Mouse (Mus musculus): ENCODE results near the gene Glb1. TPM values are rescaled to one million over a fixed set of nuclear protein-coding genes. Genes with fewer than 3 reads are reported as not detected.
"Not testable (repeated sequence)": the region's sequence is repeated elsewhere in the genome, so short reads cannot be mapped to it uniquely, and the experiment has no call there.

Gene Glb1
- total and polyA plus RNA-seq, 3 experiments = 7.0 to 15.7 TPM; not detected in 1

DNA sequence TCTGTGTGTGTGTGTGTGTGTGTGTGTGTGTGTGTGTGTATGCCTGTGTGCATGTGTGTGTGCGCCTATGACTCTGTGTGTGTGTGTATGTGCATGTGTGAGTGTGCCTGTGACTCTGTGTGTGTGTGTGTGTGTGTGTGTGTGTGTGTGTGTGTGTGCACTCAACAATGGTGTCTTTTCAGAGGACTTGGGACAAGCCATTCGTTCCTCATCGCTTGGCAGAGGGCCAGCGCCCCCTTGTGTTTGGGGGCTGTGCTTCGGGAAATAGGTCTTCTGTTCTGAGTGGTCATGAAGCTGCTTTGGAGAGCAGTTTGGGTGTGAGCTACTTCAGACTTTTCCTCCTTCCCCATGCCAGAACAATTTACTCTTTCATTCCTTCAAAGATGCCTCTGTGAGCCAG, 29.2 kb upstream of the Glb1 start:
- H3K27me3 ChIP-seq (ENCODE audit: control insufficient read depth in 1 of 2, insufficient read depth in 2 of 2, low read length in 2 of 2) = not testable (repeated sequence)
- peak in 2 of 3 experiments; percentile 8 to 39; a peak in 2 of 6 replicates for TF ChIP-seq CTCF (IDR thresholded peaks at IDR 0.05 in 2 of 3, conservative IDR thresholded peaks at IDR 0.05 in 1 of 3; ENCODE audit: control insufficient read depth in 1 of 3, insufficient read depth in 1 of 3, low read depth in 2 of 3, low read length in 3 of 3, poor library complexity in 1 of 3, severe bottlenecking in 1 of 3)
- DNase-seq (ENCODE audit: low read depth, low spot score) = peak; percentile 42

GRCm38 (mm10) chr9:114375276-114375962, 25.5 kb upstream of the Glb1 start:
- no peaks in the 10 kb centered on the region for H3K79me2 ChIP-seq (ENCODE audit: control insufficient read depth, insufficient read depth, low read length, poor library complexity)
- H3K4me3 ChIP-seq (ENCODE audit: control insufficient read depth in 1 of 2, insufficient read depth in 1 of 2, low read depth in 2 of 2, low read length in 2 of 2) = no peak overlapping the region
- peak overlapping the region; percentile 70 for H3K27ac ChIP-seq (ENCODE audit: control insufficient read depth, low read depth, low read length)
- H3K9me3 ChIP-seq (replicated peaks; ENCODE audit: insufficient read depth, low read length) = no peaks in the 10 kb centered on the region
- H3K9ac ChIP-seq (ENCODE audit: control insufficient read depth, low read depth, low read length, poor library complexity, severe bottlenecking) = no peak overlapping the region
- TF ChIP-seq MAX (IDR thresholded peaks at IDR 0.05; ENCODE audit: low read length) (no peak), USF1 (IDR thresholded peaks at IDR 0.05; ENCODE audit: low read depth, low read length) (peak; percentile 76)
- no peaks in the 10 kb centered on the region for H3K27me3 ChIP-seq (ENCODE audit: control insufficient read depth in 1 of 2, insufficient read depth in 2 of 2, low read length in 2 of 2)
- DNase-seq (ENCODE audit: low read depth, low spot score) = peak; percentile 71
- peaks cover 2 to 23% of the 10 kb centered on the region in 2 experiments; a peak in 3 of 4 replicates for H3K36me3 ChIP-seq (ENCODE audit: control insufficient read depth in 1 of 2, insufficient read depth in 2 of 2, low read length in 2 of 2)
- peaks cover 10 to 26% of the 10 kb centered on the region in 2 experiments for H3K4me1 ChIP-seq (ENCODE audit: control insufficient read depth in 1 of 2, insufficient read depth in 2 of 2, low read length in 2 of 2)

More for the DNA sequence above, 29.2 kb upstream of the Glb1 start:
- not testable (repeated sequence) for H3K9me3 ChIP-seq (replicated peaks; ENCODE audit: insufficient read depth, low read length); H3K27ac ChIP-seq (ENCODE audit: control insufficient read depth, low read depth, low read length); H3K4me3 ChIP-seq (ENCODE audit: control insufficient read depth in 1 of 2, insufficient read depth in 1 of 2, low read depth in 2 of 2, low read length in 2 of 2); H3K79me2 ChIP-seq (ENCODE audit: control insufficient read depth, insufficient read depth, low read length, poor library complexity); H3K9ac ChIP-seq (ENCODE audit: control insufficient read depth, low read depth, low read length, poor library complexity, severe bottlenecking)
- Histone ChIP-seq H3K36me3 (ENCODE audit: control insufficient read depth in 1 of 2, insufficient read depth in 2 of 2, low read length in 2 of 2) (peaks cover 2 to 12% of the 10 kb centered on the region in 2 experiments; a peak in 3 of 4 replicates), H3K4me1 (ENCODE audit: control insufficient read depth in 1 of 2, insufficient read depth in 2 of 2, low read length in 2 of 2) (peaks cover 10 to 25% of the 10 kb centered on the region in 2 experiments)

DNA sequence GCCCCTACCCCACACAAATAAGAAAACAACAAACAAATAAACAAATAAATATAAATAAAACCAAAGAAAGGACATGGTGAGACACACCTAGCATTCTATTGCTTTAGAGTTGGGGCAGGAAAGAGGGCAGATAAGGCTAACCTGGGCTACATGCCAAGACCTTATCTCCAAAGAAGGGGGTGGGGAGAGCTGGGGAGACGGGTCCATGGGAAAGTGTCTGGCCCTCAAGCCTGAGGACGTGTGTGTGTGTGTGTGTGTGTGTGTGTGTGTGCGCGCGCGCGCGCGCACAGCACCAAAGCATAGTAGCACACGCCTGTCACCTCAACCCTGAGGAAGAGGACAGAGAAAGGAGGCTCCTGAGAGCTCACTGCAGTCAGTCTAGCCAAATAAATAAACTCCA, 23.7 kb upstream of the Glb1 start:
- peak; percentile 90 for DNase-seq (ENCODE audit: low read depth, low spot score)
- Histone ChIP-seq H3K27ac (ENCODE audit: control insufficient read depth, low read depth, low read length) (peak overlapping the region; percentile 25), H3K36me3 (ENCODE audit: control insufficient read depth in 1 of 2, insufficient read depth in 2 of 2, low read length in 2 of 2) (peaks cover 4 to 23% of the 10 kb centered on the region in 2 experiments; a peak in 3 of 4 replicates)
- TF ChIP-seq CHD2 (IDR thresholded peaks at IDR 0.05; ENCODE audit: low read length) = peak; percentile 75; the same call in 1 of the 2 replicates
- no peak for TF ChIP-seq JUND (IDR thresholded peaks at IDR 0.05; ENCODE audit: low read depth, low read length)
- TF ChIP-seq UBTF (IDR thresholded peaks at IDR 0.05; ENCODE audit: borderline replicate concordance, insufficient read depth, low read depth, low read length) = no peak
- peak; percentile 63; the same call in 1 of the 2 replicates for TF ChIP-seq TCF12 (IDR thresholded peaks at IDR 0.05; ENCODE audit: low read depth, low read length)
- TF ChIP-seq RCOR1 (IDR thresholded peaks at IDR 0.05; ENCODE audit: low read depth, low read length) = peak; percentile 75; the same call in 1 of the 2 replicates
- peak in 1 of 2 experiments; percentile 35; a peak in 1 of 4 replicates for TF ChIP-seq POLR2A (IDR thresholded peaks at IDR 0.05; ENCODE audit: control insufficient read depth in 1 of 2, insufficient read depth in 1 of 2, low read depth in 1 of 2, low read length in 2 of 2, poor library complexity in 1 of 2)
- TF ChIP-seq MXI1 (IDR thresholded peaks at IDR 0.05; ENCODE audit: low read depth, low read length) = peak; percentile 66
- peak; percentile 95 for TF ChIP-seq GATA1 (IDR thresholded peaks at IDR 0.05; ENCODE audit: low read depth, low read length)
- no peak for TF ChIP-seq E2F4 (IDR thresholded peaks at IDR 0.05; ENCODE audit: borderline replicate concordance, low read depth, low read length)
- no peak for TF ChIP-seq ZMIZ1 (IDR thresholded peaks at IDR 0.05; ENCODE audit: low read depth, low read length)
- TF ChIP-seq USF2 (IDR thresholded peaks at IDR 0.05; ENCODE audit: borderline replicate concordance in 1 of 2, insufficient read depth in 1 of 2, low read depth in 1 of 2, low read length in 2 of 2) = no peak
- TF ChIP-seq ETS1 (IDR thresholded peaks at IDR 0.05; ENCODE audit: low read depth, low read length) = peak; percentile 90
- no peak; the same call in 1 of the 2 replicates for TF ChIP-seq KAT2A (conservative IDR thresholded peaks at IDR 0.05; ENCODE audit: low read depth, low read length)
- no peak for TF ChIP-seq POLR2AphosphoS5 (IDR thresholded peaks at IDR 0.05; ENCODE audit: borderline replicate concordance, low read depth, low read length)
- no peak for TF ChIP-seq GABPA (IDR thresholded peaks at IDR 0.05; ENCODE audit: low read depth, low read length)
- no peak for TF ChIP-seq ELF1 (IDR thresholded peaks at IDR 0.05; ENCODE audit: low read depth, low read length)
- TF ChIP-seq ZC3H11A (IDR thresholded peaks at IDR 0.05; ENCODE audit: low read depth, low read length) = no peak
- TF ChIP-seq ZNF384 (IDR thresholded peaks at IDR 0.05; ENCODE audit: low read depth, low read length) = no peak
- TF ChIP-seq MAZ (IDR thresholded peaks at IDR 0.05; ENCODE audit: low read depth, low read length) = peak; percentile 86; the same call in 1 of the 2 replicates
- no peak for TF ChIP-seq SMC3 (IDR thresholded peaks at IDR 0.05; ENCODE audit: low read depth, low read length)
- no peak for TF ChIP-seq CTCF (IDR thresholded peaks at IDR 0.05 in 2 of 3, conservative IDR thresholded peaks at IDR 0.05 in 1 of 3; ENCODE audit: control insufficient read depth in 1 of 3, insufficient read depth in 1 of 3, low read depth in 2 of 3, low read length in 3 of 3, poor library complexity in 1 of 3, severe bottlenecking in 1 of 3)
- peak; percentile 75 for TF ChIP-seq SIN3A (IDR thresholded peaks at IDR 0.05; ENCODE audit: low read length)

More for the DNA sequence above, 23.7 kb upstream of the Glb1 start:
- no peaks in the 10 kb centered on the region for H3K79me2 ChIP-seq (ENCODE audit: control insufficient read depth, insufficient read depth, low read length, poor library complexity)
- H3K9me3 ChIP-seq (replicated peaks; ENCODE audit: insufficient read depth, low read length) = no peaks in the 10 kb centered on the region
- H3K27me3 ChIP-seq (ENCODE audit: control insufficient read depth in 1 of 2, insufficient read depth in 2 of 2, low read length in 2 of 2) = no peaks in the 10 kb centered on the region
- H3K9ac ChIP-seq (ENCODE audit: control insufficient read depth, low read depth, low read length, poor library complexity, severe bottlenecking) = no peak overlapping the region; the same call in 1 of the 2 replicates
- H3K4me1 ChIP-seq (ENCODE audit: control insufficient read depth in 1 of 2, insufficient read depth in 2 of 2, low read length in 2 of 2) = peaks cover 10 to 26% of the 10 kb centered on the region in 2 experiments
- H3K4me3 ChIP-seq (ENCODE audit: control insufficient read depth in 1 of 2, insufficient read depth in 1 of 2, low read depth in 2 of 2, low read length in 2 of 2) = no peak overlapping the region

Data from MEL (cell line).